Mouse (Mus musculus): ENCODE measurements around the gene Borcs5. TPM values are rescaled to one million over a fixed set of nuclear protein-coding genes. Genes with fewer than 3 reads are reported as not detected.

Borcs5 gene
- polyA plus RNA-seq, 1 experiment from 2014 or later: 17.2 TPM

GRCm38 (mm10) chr6:134614723-134615648, 24.3 kb upstream of the Borcs5 start:
- peak overlapping the region in 1 of 2 experiments; percentile 50; a peak in 1 of 4 replicates for H3K27ac ChIP-seq (replicated peaks in 1 of 2; ENCODE audit: control insufficient read depth in 1 of 2, insufficient read depth in 1 of 2, low read depth in 2 of 2, low read length in 2 of 2)
- WGBS: 7% methylated on average over 16 of the region's 16 CpGs
- peak; percentile 86 for ATAC-seq (ENCODE audit: insufficient number of reproducible peaks, insufficient read depth, low FRiP score, low read depth)
- H3K9me3 ChIP-seq (ENCODE audit: control insufficient read depth, low read length): no peaks in the 10 kb centered on the region
- H3K4me2 ChIP-seq (ENCODE audit: low read length): peak overlapping the region; percentile 62
- peaks cover 7 to 18% of the 10 kb centered on the region in 2 experiments for H3K4me1 ChIP-seq (ENCODE audit: control insufficient read depth in 2 of 2, insufficient read depth in 2 of 2, low read length in 2 of 2)
- peak overlapping the region in 1 of 2 experiments; percentile 23; a peak in 2 of 4 replicates for H3K4me3 ChIP-seq (ENCODE audit: control insufficient read depth in 1 of 2, insufficient read depth in 1 of 2, low read depth in 1 of 2, low read length in 2 of 2)
- no peaks in the 10 kb centered on the region for H3K27me3 ChIP-seq (ENCODE audit: control insufficient read depth, insufficient read depth, low read length)
- no peak overlapping the region for H3K9ac ChIP-seq (ENCODE audit: low read length)
- H3K36me3 ChIP-seq (ENCODE audit: control insufficient read depth, insufficient read depth, low read length): peaks cover 4% of the 10 kb centered on the region

GRCm38 (mm10) chr6:134617589-134617988, 21.7 kb upstream of the Borcs5 start:
- H3K4me3 ChIP-seq (ENCODE audit: control insufficient read depth in 1 of 2, insufficient read depth in 1 of 2, low read depth in 1 of 2, low read length in 2 of 2): no peak overlapping the region
- no peak for ATAC-seq (ENCODE audit: insufficient number of reproducible peaks, insufficient read depth, low FRiP score, low read depth)

GRCm38 (mm10) chr6:134620129-134620528, 19.2 kb upstream of the Borcs5 start:
- Histone ChIP-seq H3K27me3 (ENCODE audit: control insufficient read depth, insufficient read depth, low read length) (no peaks in the 10 kb centered on the region), H3K9me3 (ENCODE audit: control insufficient read depth, low read length) (no peaks in the 10 kb centered on the region), H3K36me3 (ENCODE audit: control insufficient read depth, insufficient read depth, low read length) (no peaks in the 10 kb centered on the region), H3K4me1 (ENCODE audit: control insufficient read depth in 2 of 2, insufficient read depth in 2 of 2, low read length in 2 of 2) (peaks cover 3% of the 10 kb centered on the region in 2 experiments), H3K27ac (replicated peaks in 1 of 2; ENCODE audit: control insufficient read depth in 1 of 2, insufficient read depth in 1 of 2, low read depth in 2 of 2, low read length in 2 of 2) (no peak overlapping the region), H3K4me3 (ENCODE audit: control insufficient read depth in 1 of 2, insufficient read depth in 1 of 2, low read depth in 1 of 2, low read length in 2 of 2) (no peak overlapping the region), H3K4me2 (ENCODE audit: low read length) (no peak overlapping the region), H3K9ac (ENCODE audit: low read length) (no peak overlapping the region)
- no peak for ATAC-seq (ENCODE audit: insufficient number of reproducible peaks, insufficient read depth, low FRiP score, low read depth)
- WGBS: 67% methylated on average over 3 of the region's 3 CpGs

More at GRCm38 (mm10) chr6:134617589-134617988, 21.7 kb upstream of the Borcs5 start:
- peaks cover 6 to 14% of the 10 kb centered on the region in 2 experiments for H3K4me1 ChIP-seq (ENCODE audit: control insufficient read depth in 2 of 2, insufficient read depth in 2 of 2, low read length in 2 of 2)
- H3K9ac ChIP-seq (ENCODE audit: low read length): no peak overlapping the region
- no peaks in the 10 kb centered on the region for H3K27me3 ChIP-seq (ENCODE audit: control insufficient read depth, insufficient read depth, low read length)
- H3K4me2 ChIP-seq (ENCODE audit: low read length): no peak overlapping the region
- 41% methylated on average over 3 of the region's 3 CpGs for WGBS
- no peaks in the 10 kb centered on the region for H3K9me3 ChIP-seq (ENCODE audit: control insufficient read depth, low read length)
- no peaks in the 10 kb centered on the region for H3K36me3 ChIP-seq (ENCODE audit: control insufficient read depth, insufficient read depth, low read length)
- H3K27ac ChIP-seq (replicated peaks in 1 of 2; ENCODE audit: control insufficient read depth in 1 of 2, insufficient read depth in 1 of 2, low read depth in 2 of 2, low read length in 2 of 2): no peak overlapping the region

- Histone ChIP-seq H3K4me1 (ENCODE audit: control insufficient read depth in 2 of 2, insufficient read depth in 2 of 2, low read length in 2 of 2) (peaks cover 2 to 3% of the 10 kb centered on the region in 2 experiments; a peak in 2 of 4 replicates), H3K9ac (ENCODE audit: low read length) (no peak overlapping the region), H3K4me2 (ENCODE audit: low read length) (no peak overlapping the region), H3K27ac (replicated peaks in 1 of 2; ENCODE audit: control insufficient read depth in 1 of 2, insufficient read depth in 1 of 2, low read depth in 2 of 2, low read length in 2 of 2) (no peak overlapping the region), H3K9me3 (ENCODE audit: control insufficient read depth, low read length) (no peaks in the 10 kb centered on the region), H3K36me3 (ENCODE audit: control insufficient read depth, insufficient read depth, low read length) (no peaks in the 10 kb centered on the region), H3K27me3 (ENCODE audit: control insufficient read depth, insufficient read depth, low read length) (no peaks in the 10 kb centered on the region), H3K4me3 (ENCODE audit: control insufficient read depth in 1 of 2, insufficient read depth in 1 of 2, low read depth in 1 of 2, low read length in 2 of 2) (no peak overlapping the region)
- no peak for ATAC-seq (ENCODE audit: insufficient number of reproducible peaks, insufficient read depth, low FRiP score, low read depth)
- WGBS: 58% methylated on average over 6 of the region's 6 CpGs
Measured at GRCm38 (mm10) chr6:134620846-134621551, 18.3 kb upstream of the Borcs5 start.

- H3K27ac ChIP-seq (replicated peaks in 1 of 2; ENCODE audit: control insufficient read depth in 1 of 2, insufficient read depth in 1 of 2, low read depth in 2 of 2, low read length in 2 of 2): no peak overlapping the region
Measured at GRCm38 (mm10) chr6:134621552-134621949, 17.8 kb upstream of the Borcs5 start.

GRCm38 (mm10) chr6:134625431-134625830, 13.9 kb upstream of the Borcs5 start:
- peaks cover 2 to 3% of the 10 kb centered on the region in 2 experiments; a peak in 2 of 4 replicates for H3K4me1 ChIP-seq (ENCODE audit: control insufficient read depth in 2 of 2, insufficient read depth in 2 of 2, low read length in 2 of 2)
- no peak overlapping the region for H3K27ac ChIP-seq (replicated peaks in 1 of 2; ENCODE audit: control insufficient read depth in 1 of 2, insufficient read depth in 1 of 2, low read depth in 2 of 2, low read length in 2 of 2)
- no peaks in the 10 kb centered on the region for H3K36me3 ChIP-seq (ENCODE audit: control insufficient read depth, insufficient read depth, low read length)
- H3K9ac ChIP-seq (ENCODE audit: low read length): no peak overlapping the region
- no peak overlapping the region for H3K4me3 ChIP-seq (ENCODE audit: control insufficient read depth in 1 of 2, insufficient read depth in 1 of 2, low read depth in 1 of 2, low read length in 2 of 2)
- H3K4me2 ChIP-seq (ENCODE audit: low read length): no peak overlapping the region
- no peaks in the 10 kb centered on the region for H3K9me3 ChIP-seq (ENCODE audit: control insufficient read depth, low read length)
- ATAC-seq (ENCODE audit: insufficient number of reproducible peaks, insufficient read depth, low FRiP score, low read depth): no peak
- H3K27me3 ChIP-seq (ENCODE audit: control insufficient read depth, insufficient read depth, low read length): no peaks in the 10 kb centered on the region
- WGBS: 72% methylated on average over 12 of the region's 12 CpGs

More at GRCm38 (mm10) chr6:134621552-134621949, 17.8 kb upstream of the Borcs5 start:
- WGBS: 68% methylated on average over 14 of the region's 14 CpGs
- Histone ChIP-seq H3K4me3 (ENCODE audit: control insufficient read depth in 1 of 2, insufficient read depth in 1 of 2, low read depth in 1 of 2, low read length in 2 of 2) (no peak overlapping the region), H3K36me3 (ENCODE audit: control insufficient read depth, insufficient read depth, low read length) (no peaks in the 10 kb centered on the region), H3K4me1 (ENCODE audit: control insufficient read depth in 2 of 2, insufficient read depth in 2 of 2, low read length in 2 of 2) (peaks cover 2 to 3% of the 10 kb centered on the region in 2 experiments; a peak in 2 of 4 replicates), H3K27me3 (ENCODE audit: control insufficient read depth, insufficient read depth, low read length) (no peaks in the 10 kb centered on the region), H3K9ac (ENCODE audit: low read length) (no peak overlapping the region), H3K4me2 (ENCODE audit: low read length) (no peak overlapping the region), H3K9me3 (ENCODE audit: control insufficient read depth, low read length) (no peaks in the 10 kb centered on the region)
- ATAC-seq (ENCODE audit: insufficient number of reproducible peaks, insufficient read depth, low FRiP score, low read depth): no peak

- Histone ChIP-seq H3K4me2 (ENCODE audit: low read length) (no peak overlapping the region), H3K4me1 (ENCODE audit: control insufficient read depth in 2 of 2, insufficient read depth in 2 of 2, low read length in 2 of 2) (peaks cover 1 to 2% of the 10 kb centered on the region in 2 experiments; a peak in 2 of 4 replicates), H3K27ac (replicated peaks in 1 of 2; ENCODE audit: control insufficient read depth in 1 of 2, insufficient read depth in 1 of 2, low read depth in 2 of 2, low read length in 2 of 2) (no peak overlapping the region), H3K27me3 (ENCODE audit: control insufficient read depth, insufficient read depth, low read length) (no peaks in the 10 kb centered on the region), H3K9me3 (ENCODE audit: control insufficient read depth, low read length) (no peaks in the 10 kb centered on the region), H3K36me3 (ENCODE audit: control insufficient read depth, insufficient read depth, low read length) (no peaks in the 10 kb centered on the region), H3K9ac (ENCODE audit: low read length) (no peak overlapping the region), H3K4me3 (ENCODE audit: control insufficient read depth in 1 of 2, insufficient read depth in 1 of 2, low read depth in 1 of 2, low read length in 2 of 2) (no peak overlapping the region)
- no peak for ATAC-seq (ENCODE audit: insufficient number of reproducible peaks, insufficient read depth, low FRiP score, low read depth)
- WGBS: 94% methylated on average over 1 of the region's 1 CpGs
Measured at GRCm38 (mm10) chr6:134626564-134626963, 12.7 kb upstream of the Borcs5 start.

Data from heart, embryonic 14.5 days (tissue).